Mouse (Mus musculus) lung, postnatal 14 days (tissue): ENCODE data around the gene Gpatch8.

Experiments used
- DNase-seq: peaks from one replicate; pipeline ENCODE4 v3.0.0; 2021

Gpatch8 gene

GRCm38 (mm10) chr11:102495114-102495513 lies 61.1 kb downstream of the Gpatch8 start:
- DNase-seq, result no peak

- no peak for DNase-seq
Measured at GRCm38 (mm10) chr11:102494063-102494650, 62.0 kb downstream of the Gpatch8 start.

GRCm38 (mm10) chr11:102493241-102493640 lies 63.0 kb downstream of the Gpatch8 start:
- DNase-seq, result no peak

GRCm38 (mm10) chr11:102487901-102488300 lies 68.3 kb downstream of the Gpatch8 start:
- no peak for DNase-seq

- peak; percentile 74 for DNase-seq
Measured at GRCm38 (mm10) chr11:102486733-102487386, 69.3 kb downstream of the Gpatch8 start.

GRCm38 (mm10) chr11:102481779-102482178 lies 74.4 kb downstream of the Gpatch8 start:
- DNase-seq, result no peak

GRCm38 (mm10) chr11:102480897-102481296 lies 75.3 kb downstream of the Gpatch8 start:
- no peak for DNase-seq

GRCm38 (mm10) chr11:102480111-102480510 lies 76.1 kb downstream of the Gpatch8 start:
- no peak for DNase-seq

GRCm38 (mm10) chr11:102479581-102479980 lies 76.6 kb downstream of the Gpatch8 start:
- no peak for DNase-seq

GRCm38 (mm10) chr11:102478671-102479070 lies 77.5 kb downstream of the Gpatch8 start:
- no peak for DNase-seq

GRCm38 (mm10) chr11:102475027-102475426 lies 81.2 kb downstream of the Gpatch8 start:
- no peak for DNase-seq

GRCm38 (mm10) chr11:102469648-102470357 lies 86.4 kb downstream of the Gpatch8 start, which contains the start of gene Itga2b:
TSS of gene Itga2b (minus strand) at chr11:102470122.
- DNase-seq, result no peak

- peak; percentile 99 for DNase-seq
Measured at GRCm38 (mm10) chr11:102467041-102467631, 89.1 kb downstream of the Gpatch8 start.

- peak; percentile 54 for DNase-seq
Measured at GRCm38 (mm10) chr11:102465713-102466436, 90.3 kb downstream of the Gpatch8 start.

GRCm38 (mm10) chr11:102464901-102465300 lies 91.3 kb downstream of the Gpatch8 start:
- no peak for DNase-seq

GRCm38 (mm10) chr11:102461764-102462163 lies 94.4 kb downstream of the Gpatch8 start:
- DNase-seq, result no peak

GRCm38 (mm10) chr11:102460541-102460940 lies 95.7 kb downstream of the Gpatch8 start:
- no peak for DNase-seq

GRCm38 (mm10) chr11:102455740-102456396 lies 100.3 kb downstream of the Gpatch8 start:
- DNase-seq, result peak; percentile 74

- no peak for DNase-seq
Measured at GRCm38 (mm10) chr11:102453131-102453530, 103.1 kb downstream of the Gpatch8 start.

- DNase-seq, result no peak
Measured at GRCm38 (mm10) chr11:102449043-102450008, 106.9 kb downstream of the Gpatch8 start.

GRCm38 (mm10) chr11:102448327-102448726 lies 107.9 kb downstream of the Gpatch8 start:
- DNase-seq, result no peak
